Mouse (Mus musculus): ENCODE data around the gene Zbtb40.

Gene Zbtb40

GRCm38 (mm10) chr4:136934746-136935613 lies 113.6 kb downstream of the Zbtb40 start:
- no peak for DNase-seq (ENCODE audit: low spot score in 2 of 2)

DNA sequence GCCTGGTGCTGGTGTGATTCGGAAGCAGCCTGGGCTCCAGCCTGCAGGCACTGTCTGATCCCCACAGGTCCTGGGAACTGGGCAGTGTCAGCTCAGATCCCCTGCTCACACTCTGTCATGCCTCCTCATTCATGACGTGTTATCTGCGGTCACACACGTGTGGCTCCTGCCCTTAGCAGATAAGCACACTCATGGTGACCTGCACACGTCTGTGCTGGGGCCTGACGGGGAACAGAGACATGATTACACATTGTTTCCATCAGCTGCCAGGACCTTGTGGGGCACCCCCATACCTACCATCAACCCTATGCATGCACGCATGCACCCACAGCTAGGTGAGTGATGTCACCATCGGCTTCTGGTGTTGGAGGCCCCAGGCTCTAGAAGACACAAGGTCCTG lies 118.1 kb downstream of the Zbtb40 start:
- peak in 1 of 2 experiments; percentile 31 for DNase-seq (ENCODE audit: low spot score in 2 of 2)
